Mouse (Mus musculus) forebrain, postnatal 0 days (tissue): ENCODE data around the gene Prrg2. TPM values are rescaled to one million over a fixed set of nuclear protein-coding genes. Genes with fewer than 3 reads are reported as not detected.

Experiments used
- ATAC-seq: fragments of 200-750 bp; cut with Nextera tagmentation; 2 replicates; pipeline ENCODE4 v1.8.0; 2017; ENCODE audit warnings: mild to moderate bottlenecking, moderate library complexity
- DNase-seq: peaks from one replicate; pipeline ENCODE4 v3.0.0-alpha.2; 2015
- H3K27ac ChIP-seq: fragments of 300-500 bp; sonication (generic); 2 replicates; pipeline ENCODE4 v1.5.1; 2014; ENCODE audit warnings: low read depth, mild to moderate bottlenecking, antibody characterized with exemption, low read length, moderate library complexity, mixed read lengths
- H3K27me3 ChIP-seq: fragments of 300-500 bp; sonication (generic); 2 replicates; pipeline ENCODE4 v1.6.1; 2014; ENCODE audit warnings: mild to moderate bottlenecking, low read length, mixed read lengths; ENCODE audit not compliant: insufficient read depth
- H3K36me3 ChIP-seq: fragments of 300-500 bp; sonication (generic); 2 replicates; pipeline ENCODE4 v1.6.1; 2014; ENCODE audit warnings: mild to moderate bottlenecking, moderate library complexity; ENCODE audit not compliant: insufficient read depth
- H3K4me1 ChIP-seq: fragments of 300-500 bp; sonication (generic); 2 replicates; pipeline ENCODE4 v1.6.1; 2014; ENCODE audit warnings: antibody characterized with exemption; ENCODE audit not compliant: insufficient read depth
- H3K4me2 ChIP-seq: fragments of 300-500 bp; sonication (generic); 2 replicates; pipeline ENCODE4 v1.6.1; 2014; ENCODE audit warnings: low read depth, mild to moderate bottlenecking, moderate library complexity
- H3K4me3 ChIP-seq: fragments of 300-500 bp; sonication (generic); 2 replicates; pipeline ENCODE4 v1.5.1; 2014; ENCODE audit warnings: low read depth, low read length, mixed read lengths
- H3K9ac ChIP-seq: fragments of 300-500 bp; sonication (generic); 2 replicates; pipeline ENCODE4 v1.6.1; 2014; ENCODE audit warnings: mild to moderate bottlenecking
- H3K9me3 ChIP-seq: fragments of 300-500 bp; sonication (generic); 2 replicates; pipeline ENCODE4 v1.6.1; 2016; ENCODE audit warnings: low read length
- CTCF ChIP-seq: sonication (generic); IDR thresholded peaks from 2 replicates; pipeline ENCODE4 v1.5.1; 2016; ENCODE audit warnings: antibody characterized with exemption, control low read depth, low read depth
- WGBS: fragments of 180-500 bp; shearing (Covaris S2); extraction: QIAGEN DNeasy Blood & Tissue Kit; methylation state at CpG from one replicate; pipeline ENCODE4 v1.1.7; 2014; 5-methylcytosine and 5-hydroxymethylcytosine counted together
- polyA plus RNA-seq: library from polyadenylated mRNA; unstranded; fragments of >200 nt; fragmentation: Nextera tagmentation; extraction: Ambion mirVana; gene quantifications from 2 replicates; pipeline ENCODE4 v1.2.1, GENCODE M21; 2015
- total RNA-seq: library from RNA; depleted of rRNA; stranded (reverse); fragments of >200 nt; gene quantifications from 2 replicates; pipeline ENCODE4 v1.2.3, GENCODE M21; 2014

Gene Prrg2
- total and polyA plus RNA-seq, 2 experiments from 2014 or later = 15.1 to 15.9 TPM

DNA sequence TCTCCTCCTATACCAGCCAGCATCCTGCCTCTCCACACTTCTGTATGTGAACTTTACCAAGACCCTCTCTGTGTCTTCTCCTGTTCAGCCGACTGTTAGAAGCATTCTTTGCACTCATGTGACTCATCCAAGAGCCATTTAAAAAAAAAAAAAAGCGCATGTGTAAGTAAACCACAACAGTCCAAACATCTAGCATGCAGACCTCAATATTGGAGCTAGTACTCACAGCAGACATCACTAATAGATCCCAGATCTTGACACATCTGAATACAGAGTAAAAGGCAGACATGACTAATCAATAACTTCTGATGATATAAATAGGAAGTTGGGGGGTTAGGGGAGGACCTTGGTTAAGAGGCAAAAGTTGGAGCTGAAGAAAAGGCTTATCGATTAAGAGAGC, 26.8 kb downstream of the Prrg2 start:
- H3K4me1 ChIP-seq = no peaks in the 10 kb centered on the region
- TF ChIP-seq CTCF = no peak
- H3K36me3 ChIP-seq = peaks cover 83% of the 10 kb centered on the region
- H3K4me3 ChIP-seq = no peak overlapping the region
- H3K4me2 ChIP-seq = no peak overlapping the region
- no peak overlapping the region for H3K27ac ChIP-seq
- no peaks in the 10 kb centered on the region for H3K9me3 ChIP-seq
- 93% methylated on average over 3 of the region's 3 CpGs for WGBS
- ATAC-seq = no peak
- H3K9ac ChIP-seq = no peak overlapping the region
- H3K27me3 ChIP-seq = no peaks in the 10 kb centered on the region
- DNase-seq = no peak

DNA sequence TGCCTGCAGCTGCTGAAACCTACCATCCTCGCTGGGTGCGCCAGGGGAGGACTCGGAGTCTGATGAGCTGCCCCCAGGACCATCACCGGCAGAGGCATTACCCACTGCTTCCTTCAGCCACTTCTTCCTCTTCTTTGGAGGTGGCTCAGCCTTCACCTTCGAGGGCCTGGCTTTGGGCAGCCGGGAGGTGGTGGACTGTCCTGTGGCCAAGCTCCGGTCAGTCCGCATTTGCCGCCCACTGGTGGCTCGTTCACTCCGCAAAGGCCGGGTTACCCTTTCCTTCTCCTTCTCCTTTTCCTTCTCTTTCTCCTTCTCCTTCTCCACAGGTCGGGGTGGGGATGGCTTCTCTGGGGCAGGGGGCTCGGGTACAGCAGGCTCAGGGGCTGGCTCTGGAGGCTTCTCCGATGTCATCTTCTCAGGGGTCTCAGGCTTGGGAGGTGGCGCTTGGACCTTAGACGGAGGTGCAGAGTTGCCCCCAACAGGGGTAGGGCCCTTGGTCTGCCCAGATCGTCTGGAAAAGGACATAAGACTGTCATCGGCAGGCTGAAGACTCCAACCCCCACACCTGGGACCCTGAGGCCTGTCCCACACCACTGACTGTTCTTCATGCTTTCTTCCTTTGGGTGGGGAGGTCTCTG, 28.6 kb downstream of the Prrg2 start:
- peaks cover 91% of the 10 kb centered on the region for H3K36me3 ChIP-seq
- H3K4me3 ChIP-seq = no peak overlapping the region
- no peak overlapping the region for H3K4me2 ChIP-seq
- no peaks in the 10 kb centered on the region for H3K4me1 ChIP-seq
- TF ChIP-seq CTCF = no peak
- ATAC-seq (no peak), DNase-seq (no peak)
- H3K27me3 ChIP-seq = no peaks in the 10 kb centered on the region
- no peaks in the 10 kb centered on the region for H3K9me3 ChIP-seq
- H3K27ac ChIP-seq = no peak overlapping the region
- 97% methylated on average over 19 of the region's 19 CpGs for WGBS
- no peak overlapping the region for H3K9ac ChIP-seq

DNA sequence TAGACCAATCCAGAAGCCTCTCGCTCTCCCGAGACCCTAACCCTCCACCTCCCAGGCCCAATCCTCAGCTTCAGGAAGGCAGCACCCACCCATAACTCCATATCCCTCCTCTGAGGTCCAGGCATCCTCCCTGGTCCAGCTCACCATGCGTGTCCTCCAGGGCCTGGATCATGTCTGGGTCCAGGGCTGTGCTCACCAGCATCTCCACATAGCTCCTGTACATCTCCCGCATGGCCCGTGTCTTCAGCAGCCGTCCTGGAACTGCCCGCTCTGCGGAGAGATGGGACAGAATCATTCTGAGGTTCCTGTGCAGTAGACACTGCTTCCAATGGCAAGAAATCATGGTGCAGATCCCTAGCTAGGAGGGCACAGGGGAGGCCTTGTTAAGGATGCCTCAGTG, 31.6 kb downstream of the Prrg2 start:
- no peak for ATAC-seq
- Histone ChIP-seq H3K4me2 (no peak overlapping the region), H3K27ac (no peak overlapping the region), H3K4me1 (no peaks in the 10 kb centered on the region), H3K9me3 (no peaks in the 10 kb centered on the region), H3K27me3 (no peaks in the 10 kb centered on the region), H3K4me3 (no peak overlapping the region), H3K9ac (no peak overlapping the region), H3K36me3 (peaks cover 91% of the 10 kb centered on the region)
- no peak for DNase-seq
- no peak for TF ChIP-seq CTCF
- 98% methylated on average over 8 of the region's 8 CpGs for WGBS

DNA sequence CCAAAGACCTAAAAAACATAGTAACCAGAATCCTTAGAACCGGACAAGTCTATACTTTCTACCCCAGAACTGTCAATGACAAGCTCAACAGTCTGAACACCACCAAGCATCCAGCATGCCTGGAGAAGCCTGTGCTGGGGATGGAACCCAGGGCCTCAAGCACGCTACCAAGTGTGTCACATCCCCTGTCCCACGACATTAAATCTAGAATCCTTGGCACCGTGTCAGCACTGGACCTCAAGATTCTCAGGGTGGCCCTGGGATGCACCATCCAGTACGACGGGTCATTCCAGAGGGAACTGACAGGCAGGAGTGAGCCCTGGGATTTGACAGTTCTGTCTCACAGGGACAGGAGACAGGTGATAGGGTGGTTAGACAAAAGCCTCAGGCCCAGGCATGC, 32.5 kb downstream of the Prrg2 start:
- TF ChIP-seq CTCF = no peak
- 94% methylated on average over 6 of the region's 6 CpGs for WGBS
- no peak for DNase-seq

DNA sequence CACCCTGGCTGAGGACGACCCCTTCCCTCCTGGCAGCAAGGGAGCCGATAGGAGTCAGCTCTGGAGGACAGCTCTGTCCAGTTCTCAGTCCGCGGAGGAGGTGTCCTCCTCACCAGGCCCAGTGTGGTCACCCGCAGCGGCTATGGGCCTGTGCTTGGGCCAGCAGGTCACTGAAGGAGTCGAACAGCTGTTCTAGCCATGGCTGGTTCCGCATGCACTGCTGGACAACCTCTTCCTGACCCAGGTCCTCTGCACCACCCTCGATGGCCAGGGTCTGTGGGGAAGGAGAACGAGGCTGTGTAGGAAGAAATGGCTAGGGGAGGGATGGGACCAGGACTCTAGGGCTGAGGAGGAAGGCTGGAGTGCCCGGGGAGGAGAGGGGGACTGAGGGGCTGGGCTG, 34.1 kb downstream of the Prrg2 start:
- 93% methylated on average over 11 of the region's 11 CpGs for WGBS
- H3K27ac ChIP-seq = no peak overlapping the region
- DNase-seq (no peak), ATAC-seq (no peak)
- H3K9ac ChIP-seq = no peak overlapping the region
- TF ChIP-seq CTCF = no peak
- no peak overlapping the region for H3K4me3 ChIP-seq
- no peaks in the 10 kb centered on the region for H3K27me3 ChIP-seq
- no peak overlapping the region for H3K4me2 ChIP-seq
- H3K36me3 ChIP-seq = peaks cover 66% of the 10 kb centered on the region
- H3K4me1 ChIP-seq = no peaks in the 10 kb centered on the region
- no peaks in the 10 kb centered on the region for H3K9me3 ChIP-seq

More for the DNA sequence above, 32.5 kb downstream of the Prrg2 start:
- no peak for ATAC-seq
- H3K4me1 ChIP-seq = no peaks in the 10 kb centered on the region
- no peak overlapping the region for H3K27ac ChIP-seq
- no peaks in the 10 kb centered on the region for H3K9me3 ChIP-seq
- H3K4me2 ChIP-seq = no peak overlapping the region
- H3K36me3 ChIP-seq = peaks cover 82% of the 10 kb centered on the region
- no peaks in the 10 kb centered on the region for H3K27me3 ChIP-seq
- H3K4me3 ChIP-seq = no peak overlapping the region
- no peak overlapping the region for H3K9ac ChIP-seq

DNA sequence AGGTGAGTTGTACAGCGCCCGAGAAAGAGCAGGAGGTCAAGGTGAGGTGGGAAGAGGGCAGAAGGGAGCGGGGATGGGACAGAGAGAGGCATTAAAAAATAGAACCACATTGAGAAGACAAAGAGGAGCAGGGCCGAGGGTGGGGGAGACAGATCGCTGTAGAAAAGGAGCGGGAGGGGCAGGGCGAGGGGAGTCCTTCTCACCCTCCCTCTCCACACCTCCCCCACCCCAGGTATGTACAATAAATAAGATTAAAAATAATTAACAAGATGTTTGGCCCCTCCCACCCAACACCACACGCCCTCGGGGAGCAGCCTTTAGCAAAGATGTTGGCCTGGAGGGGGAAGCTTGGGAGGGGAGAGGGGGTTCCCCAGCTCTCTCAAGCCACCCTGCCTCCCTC, 34.7 kb downstream of the Prrg2 start:
- H3K27ac ChIP-seq = no peak overlapping the region
- H3K36me3 ChIP-seq = peaks cover 61% of the 10 kb centered on the region
- ATAC-seq (no peak), DNase-seq (no peak)
- WGBS = 94% methylated on average over 9 of the region's 9 CpGs
- no peak for TF ChIP-seq CTCF
- H3K4me2 ChIP-seq = no peak overlapping the region
- no peak overlapping the region for H3K9ac ChIP-seq
- no peak overlapping the region for H3K4me3 ChIP-seq
- no peaks in the 10 kb centered on the region for H3K27me3 ChIP-seq
- H3K4me1 ChIP-seq = no peaks in the 10 kb centered on the region
- H3K9me3 ChIP-seq = no peaks in the 10 kb centered on the region

DNA sequence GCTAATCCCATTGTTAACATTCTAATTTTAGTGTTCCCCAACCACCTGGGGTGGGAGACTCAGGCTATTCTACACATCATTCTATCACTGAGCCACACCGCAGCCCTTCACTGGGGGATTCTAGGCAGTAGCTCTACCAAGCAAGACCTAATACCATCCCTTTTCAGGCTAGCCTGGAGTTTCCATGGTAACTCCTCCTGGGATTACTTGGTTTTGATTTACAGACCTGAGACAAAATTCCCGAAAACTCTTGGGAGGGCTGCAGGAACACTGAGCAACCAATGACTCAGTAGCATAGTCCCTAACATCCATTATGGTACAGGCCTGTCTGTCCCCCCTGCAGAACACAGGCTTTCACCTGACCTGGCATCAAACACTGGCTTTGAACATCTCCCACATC, 36.2 kb downstream of the Prrg2 start:
- TF ChIP-seq CTCF = no peak
- 60% methylated on average over 2 of the region's 2 CpGs for WGBS

More for the DNA sequence above, 36.2 kb downstream of the Prrg2 start:
- H3K9me3 ChIP-seq = no peaks in the 10 kb centered on the region
- no peak overlapping the region for H3K4me3 ChIP-seq
- no peaks in the 10 kb centered on the region for H3K27me3 ChIP-seq
- DNase-seq = peak; percentile 11
- no peak overlapping the region for H3K9ac ChIP-seq
- ATAC-seq = peak; percentile 21
- H3K4me1 ChIP-seq = no peaks in the 10 kb centered on the region
- no peak overlapping the region for H3K4me2 ChIP-seq
- peaks cover 46% of the 10 kb centered on the region for H3K36me3 ChIP-seq
- H3K27ac ChIP-seq = 0 out of 2 replicates have a peak overlapping the region, but pooled peaks have one; percentile 9
